Mouse (Mus musculus): Measurements from ENCODE around the gene Emilin2.

The Emilin2 gene

GRCm38 (mm10) chr17:71234041-71234594 lies 77.7 kb downstream of the Emilin2 start:
- DNase-seq (ENCODE audit: low read depth, low spot score) = no peak

- DNase-seq (ENCODE audit: low read depth, low spot score) = no peak
Observed at GRCm38 (mm10) chr17:71233210-71233609, 78.6 kb downstream of the Emilin2 start.

GRCm38 (mm10) chr17:71231998-71232397 lies 79.8 kb downstream of the Emilin2 start:
- no peak for DNase-seq (ENCODE audit: low read depth, low spot score)

- DNase-seq (ENCODE audit: low read depth, low spot score) = no peak
Observed at GRCm38 (mm10) chr17:71230108-71230709, 81.6 kb downstream of the Emilin2 start.

- no peak for DNase-seq (ENCODE audit: low read depth, low spot score)
Observed at GRCm38 (mm10) chr17:71228651-71229050, 83.1 kb downstream of the Emilin2 start.

GRCm38 (mm10) chr17:71227128-71227895 lies 84.5 kb downstream of the Emilin2 start:
- DNase-seq (ENCODE audit: low read depth, low spot score) = no peak

GRCm38 (mm10) chr17:71225091-71225490 lies 86.7 kb downstream of the Emilin2 start:
- DNase-seq (ENCODE audit: low read depth, low spot score) = no peak

- no peak for DNase-seq (ENCODE audit: low read depth, low spot score)
Observed at GRCm38 (mm10) chr17:71224521-71224920, 87.3 kb downstream of the Emilin2 start.

GRCm38 (mm10) chr17:71223676-71224075 lies 88.1 kb downstream of the Emilin2 start:
- no peak for DNase-seq (ENCODE audit: low read depth, low spot score)

GRCm38 (mm10) chr17:71221383-71221782 lies 90.4 kb downstream of the Emilin2 start:
- no peak for DNase-seq (ENCODE audit: low read depth, low spot score)

GRCm38 (mm10) chr17:71217111-71217685 lies 94.6 kb downstream of the Emilin2 start:
- no peak for DNase-seq (ENCODE audit: low read depth, low spot score)

- no peak for DNase-seq (ENCODE audit: low read depth, low spot score)
Observed at GRCm38 (mm10) chr17:71216263-71216662, 95.5 kb downstream of the Emilin2 start.

GRCm38 (mm10) chr17:71215241-71215839 lies 96.4 kb downstream of the Emilin2 start:
- no peak for DNase-seq (ENCODE audit: low read depth, low spot score)

GRCm38 (mm10) chr17:71214514-71215240 lies 97.1 kb downstream of the Emilin2 start:
- DNase-seq (ENCODE audit: low read depth, low spot score) = no peak

- no peak for DNase-seq (ENCODE audit: low read depth, low spot score)
Observed at GRCm38 (mm10) chr17:71213666-71214065, 98.1 kb downstream of the Emilin2 start.

- DNase-seq (ENCODE audit: low read depth, low spot score) = no peak
Observed at GRCm38 (mm10) chr17:71211962-71212646, 99.7 kb downstream of the Emilin2 start.

GRCm38 (mm10) chr17:71209936-71210335 lies 101.8 kb downstream of the Emilin2 start:
- no peak for DNase-seq (ENCODE audit: low read depth, low spot score)

- DNase-seq (ENCODE audit: low read depth, low spot score) = no peak
Observed at GRCm38 (mm10) chr17:71208921-71209320, 102.9 kb downstream of the Emilin2 start.

- no peak for DNase-seq (ENCODE audit: low read depth, low spot score)
Observed at GRCm38 (mm10) chr17:71208376-71208775, 103.4 kb downstream of the Emilin2 start.

GRCm38 (mm10) chr17:71207268-71207667 lies 104.5 kb downstream of the Emilin2 start:
- DNase-seq (ENCODE audit: low read depth, low spot score) = no peak
